Mouse (Mus musculus): Measurements from ENCODE around the gene Lrrc75a. TPM values are rescaled to one million over a fixed set of nuclear protein-coding genes. Genes with fewer than 3 reads are reported as not detected.
A peak's percentile ranks its signal among the peaks of the same experiment; 100 is the strongest.

Lrrc75a gene
- polyA plus RNA-seq, 1 experiment from 2014 or later, result 1.3 TPM

GRCm38 (mm10) chr11:62644602-62645336, 3.6 kb downstream of the Lrrc75a start:
- WGBS (ENCODE audit: insufficient replicate concordance), result 76% methylated on average over 5 of the region's 5 CpGs
- no peak overlapping the region for H3K4me3 ChIP-seq (replicated peaks)
- H3K9me3 ChIP-seq (replicated peaks), result no peaks in the 10 kb centered on the region
- no peak overlapping the region for H3K4me2 ChIP-seq
- peaks cover 7% of the 10 kb centered on the region; the same call in 1 of the 2 replicates for H3K27me3 ChIP-seq
- no peaks in the 10 kb centered on the region for H3K36me3 ChIP-seq
- no peak for ATAC-seq (ENCODE audit: low read depth)
- peak overlapping the region; percentile 8; the same call in 1 of the 2 replicates for H3K27ac ChIP-seq
- H3K9ac ChIP-seq, result no peak overlapping the region
- peaks cover 71% of the 10 kb centered on the region for H3K4me1 ChIP-seq (replicated peaks)
- DNase-seq, result no peak

- Histone ChIP-seq H3K4me3 (replicated peaks) (no peak overlapping the region), H3K9ac (no peak overlapping the region), H3K4me1 (replicated peaks) (peaks cover 61% of the 10 kb centered on the region), H3K4me2 (no peak overlapping the region), H3K36me3 (no peaks in the 10 kb centered on the region), H3K27ac (no peak overlapping the region), H3K9me3 (replicated peaks) (no peaks in the 10 kb centered on the region), H3K27me3 (peaks cover 7% of the 10 kb centered on the region; the same call in 1 of the 2 replicates)
- DNase-seq (no peak), ATAC-seq (ENCODE audit: low read depth) (no peak)
- WGBS (ENCODE audit: insufficient replicate concordance), result 73% methylated on average over 10 of the region's 10 CpGs
Observed at GRCm38 (mm10) chr11:62643681-62644363, 4.5 kb downstream of the Lrrc75a start.

GRCm38 (mm10) chr11:62643011-62643631, 5.2 kb downstream of the Lrrc75a start:
- H3K9ac ChIP-seq, result no peak overlapping the region
- no peak overlapping the region for H3K4me3 ChIP-seq (replicated peaks)
- no peaks in the 10 kb centered on the region for H3K9me3 ChIP-seq (replicated peaks)
- no peak overlapping the region for H3K4me2 ChIP-seq
- no peak for DNase-seq
- 53% methylated on average over 8 of the region's 8 CpGs for WGBS (ENCODE audit: insufficient replicate concordance)
- H3K36me3 ChIP-seq, result no peaks in the 10 kb centered on the region
- peaks cover 7% of the 10 kb centered on the region; the same call in 1 of the 2 replicates for H3K27me3 ChIP-seq
- no peak overlapping the region for H3K27ac ChIP-seq
- no peak for ATAC-seq (ENCODE audit: low read depth)
- H3K4me1 ChIP-seq (replicated peaks), result peaks cover 58% of the 10 kb centered on the region

- H3K36me3 ChIP-seq, result no peaks in the 10 kb centered on the region
- H3K27me3 ChIP-seq, result no peaks in the 10 kb centered on the region
- H3K4me2 ChIP-seq, result no peak overlapping the region
- H3K27ac ChIP-seq, result no peak overlapping the region
- ATAC-seq (ENCODE audit: low read depth) (no peak), DNase-seq (no peak)
- H3K4me1 ChIP-seq (replicated peaks), result peaks cover 51% of the 10 kb centered on the region
- no peak overlapping the region for H3K9ac ChIP-seq
- no peaks in the 10 kb centered on the region for H3K9me3 ChIP-seq (replicated peaks)
- no peak overlapping the region for H3K4me3 ChIP-seq (replicated peaks)
- WGBS (ENCODE audit: insufficient replicate concordance), result 59% methylated on average over 11 of the region's 11 CpGs
Observed at GRCm38 (mm10) chr11:62642023-62642844, 6.1 kb downstream of the Lrrc75a start.

- Histone ChIP-seq H3K4me3 (replicated peaks) (no peak overlapping the region), H3K27ac (no peak overlapping the region), H3K9ac (no peak overlapping the region), H3K4me1 (replicated peaks) (peaks cover 46% of the 10 kb centered on the region), H3K36me3 (no peaks in the 10 kb centered on the region), H3K27me3 (no peaks in the 10 kb centered on the region), H3K4me2 (no peak overlapping the region), H3K9me3 (replicated peaks) (no peaks in the 10 kb centered on the region)
- DNase-seq (no peak), ATAC-seq (ENCODE audit: low read depth) (no peak)
- WGBS (ENCODE audit: insufficient replicate concordance), result 68% methylated on average over 3 of the region's 3 CpGs
Observed at GRCm38 (mm10) chr11:62640378-62640777, 7.9 kb downstream of the Lrrc75a start.

- DNase-seq (no peak), ATAC-seq (ENCODE audit: low read depth) (no peak)
- no peaks in the 10 kb centered on the region for H3K27me3 ChIP-seq
- H3K9me3 ChIP-seq (replicated peaks), result no peaks in the 10 kb centered on the region
- H3K36me3 ChIP-seq, result no peaks in the 10 kb centered on the region
- no peak overlapping the region for H3K4me2 ChIP-seq
- no peak overlapping the region for H3K27ac ChIP-seq
- H3K4me1 ChIP-seq (replicated peaks), result peaks cover 26% of the 10 kb centered on the region
- no peak overlapping the region for H3K4me3 ChIP-seq (replicated peaks)
- WGBS (ENCODE audit: insufficient replicate concordance), result 74% methylated on average over 4 of the region's 4 CpGs
- H3K9ac ChIP-seq, result no peak overlapping the region
Observed at GRCm38 (mm10) chr11:62638402-62638801, 9.9 kb downstream of the Lrrc75a start.

GRCm38 (mm10) chr11:62637806-62638205, 10.5 kb downstream of the Lrrc75a start:
- Histone ChIP-seq H3K27ac (no peak overlapping the region), H3K4me3 (replicated peaks) (no peak overlapping the region), H3K4me2 (no peak overlapping the region), H3K27me3 (no peaks in the 10 kb centered on the region), H3K4me1 (replicated peaks) (peaks cover 22% of the 10 kb centered on the region), H3K9me3 (replicated peaks) (no peaks in the 10 kb centered on the region), H3K9ac (no peak overlapping the region), H3K36me3 (no peaks in the 10 kb centered on the region)
- 79% methylated on average over 6 of the region's 6 CpGs for WGBS (ENCODE audit: insufficient replicate concordance)
- no peak for DNase-seq
- ATAC-seq (ENCODE audit: low read depth), result no peak

- peaks cover 22% of the 10 kb centered on the region for H3K4me1 ChIP-seq (replicated peaks)
- H3K4me2 ChIP-seq, result no peak overlapping the region
- H3K9ac ChIP-seq, result no peak overlapping the region
- H3K4me3 ChIP-seq (replicated peaks), result no peak overlapping the region
- no peak for DNase-seq
- no peaks in the 10 kb centered on the region for H3K36me3 ChIP-seq
- no peak overlapping the region for H3K27ac ChIP-seq
- WGBS (ENCODE audit: insufficient replicate concordance), result 58% methylated on average over 5 of the region's 5 CpGs
- ATAC-seq (ENCODE audit: low read depth), result no peak
- no peaks in the 10 kb centered on the region for H3K9me3 ChIP-seq (replicated peaks)
- no peaks in the 10 kb centered on the region for H3K27me3 ChIP-seq
Observed at GRCm38 (mm10) chr11:62637401-62637800, 10.9 kb downstream of the Lrrc75a start.

- Histone ChIP-seq H3K4me2 (no peak overlapping the region), H3K9ac (no peak overlapping the region), H3K27ac (no peak overlapping the region), H3K36me3 (no peaks in the 10 kb centered on the region), H3K4me3 (replicated peaks) (no peak overlapping the region), H3K4me1 (replicated peaks) (peaks cover 20% of the 10 kb centered on the region), H3K27me3 (no peaks in the 10 kb centered on the region), H3K9me3 (replicated peaks) (no peaks in the 10 kb centered on the region)
- no peak for DNase-seq
- WGBS (ENCODE audit: insufficient replicate concordance), result 59% methylated on average over 3 of the region's 3 CpGs
- ATAC-seq (ENCODE audit: low read depth), result no peak
Observed at GRCm38 (mm10) chr11:62636840-62637221, 11.5 kb downstream of the Lrrc75a start.

GRCm38 (mm10) chr11:62636105-62636839, 12.1 kb downstream of the Lrrc75a start:
- Histone ChIP-seq H3K9ac (no peak overlapping the region), H3K9me3 (replicated peaks) (no peaks in the 10 kb centered on the region), H3K4me3 (replicated peaks) (no peak overlapping the region), H3K27me3 (no peaks in the 10 kb centered on the region), H3K4me1 (replicated peaks) (peaks cover 16% of the 10 kb centered on the region), H3K4me2 (no peak overlapping the region), H3K36me3 (no peaks in the 10 kb centered on the region), H3K27ac (no peak overlapping the region)
- DNase-seq (no peak), ATAC-seq (ENCODE audit: low read depth) (no peak)
- 51% methylated on average over 11 of the region's 11 CpGs for WGBS (ENCODE audit: insufficient replicate concordance)

All from liver, embryonic 13.5 days (tissue).